Mouse (Mus musculus): ENCODE results near the gene Exoc4. TPM values are rescaled to one million over a fixed set of nuclear protein-coding genes. Genes with fewer than 3 reads are reported as not detected.

Gene Exoc4
- total and polyA plus RNA-seq, 3 experiments: 31.2 to 46.4 (median 41.9) TPM

- Histone ChIP-seq H3K27me3 (replicated peaks) (no peaks in the 10 kb centered on the region), H3K9me3 (replicated peaks; ENCODE audit: low read length) (no peaks in the 10 kb centered on the region), H3K27ac (ENCODE audit: insufficient read depth, low read depth) (no peak overlapping the region), H3K4me3 (replicated peaks in 1 of 3; ENCODE audit: low read depth in 2 of 3, low read length in 2 of 3, poor library complexity in 1 of 3) (no peak overlapping the region), H3K4me1 (ENCODE audit: control insufficient read depth in 1 of 2, insufficient read depth in 2 of 2) (no peaks in the 10 kb centered on the region; a peak in 1 of 4 replicates), H3K36me3 (replicated peaks in 1 of 2; ENCODE audit: control insufficient read depth in 1 of 2, insufficient read depth in 1 of 2, low read length in 1 of 2) (peaks cover 0 to 8% of the 10 kb centered on the region in 2 experiments), H3K79me2 (replicated peaks; ENCODE audit: control insufficient read depth, extremely low read depth, insufficient read depth, poor library complexity, severe bottlenecking) (no peaks in the 10 kb centered on the region), H3K9ac (ENCODE audit: insufficient read depth, low read depth) (no peak overlapping the region), H3K4me2 (ENCODE audit: insufficient read depth, low read depth, poor library complexity, severe bottlenecking) (no peak overlapping the region)
- in situ Hi-C loops (cut with MboI; ENCODE audit: low pct_ligation_motif_present, low pct_unique_long_range_greater_than_20kb, low sequenced_read_pairs) (no loop called here), dilution Hi-C loops (cut with MboI; ENCODE audit: extremely low pct_ligation_motif_present, extremely low pct_unique_long_range_greater_than_20kb, low sequenced_read_pairs) (no loop called here)
- DNase-seq (ENCODE audit: extremely low read depth): no peak
- TF ChIP-seq KAT2A (IDR thresholded peaks at IDR 0.05; ENCODE audit: insufficient replicate concordance, low read length) (no peak), POLR2AphosphoS2 (IDR thresholded peaks at IDR 0.05; ENCODE audit: low read depth, low read length) (no peak), SMC3 (IDR thresholded peaks at IDR 0.05; ENCODE audit: low read depth, low read length) (no peak), TCF12 (IDR thresholded peaks at IDR 0.05; ENCODE audit: low read depth, low read length) (no peak), USF2 (conservative IDR thresholded peaks at IDR 0.05; ENCODE audit: low read depth, low read length) (no peak)
Measured at GRCm38 (mm10) chr6:33690601-33691000, 441.7 kb downstream of the Exoc4 start.

GRCm38 (mm10) chr6:33696976-33697375, 448.1 kb downstream of the Exoc4 start:
- no peaks in the 10 kb centered on the region for H3K4me1 ChIP-seq (ENCODE audit: control insufficient read depth in 1 of 2, insufficient read depth in 2 of 2)
- no peak for DNase-seq (ENCODE audit: extremely low read depth)
- dilution Hi-C loops (cut with MboI; ENCODE audit: extremely low pct_ligation_motif_present, extremely low pct_unique_long_range_greater_than_20kb, low sequenced_read_pairs) (no loop called here), in situ Hi-C loops (cut with MboI; ENCODE audit: low pct_ligation_motif_present, low pct_unique_long_range_greater_than_20kb, low sequenced_read_pairs) (no loop called here)
- TF ChIP-seq ETS1 (conservative IDR thresholded peaks at IDR 0.05; ENCODE audit: low read depth, low read length): no peak
- no peak for TF ChIP-seq CHD1 (IDR thresholded peaks at IDR 0.05; ENCODE audit: low read depth, low read length)
- no peak for TF ChIP-seq POLR2A (IDR thresholded peaks at IDR 0.05; ENCODE audit: low read depth, low read length)
- TF ChIP-seq E2F4 (IDR thresholded peaks at IDR 0.05; ENCODE audit: insufficient replicate concordance, low read depth, low read length): no peak
- TF ChIP-seq TBP (conservative IDR thresholded peaks at IDR 0.05; ENCODE audit: low read depth, low read length): no peak
- TF ChIP-seq ZNF384 (IDR thresholded peaks at IDR 0.05; ENCODE audit: low read depth, low read length): no peak
- TF ChIP-seq MAFK (IDR thresholded peaks at IDR 0.05; ENCODE audit: insufficient replicate concordance, low read length): no peak
- no peak for TF ChIP-seq SMC3 (IDR thresholded peaks at IDR 0.05; ENCODE audit: low read depth, low read length)
- no peak for TF ChIP-seq UBTF (IDR thresholded peaks at IDR 0.05; ENCODE audit: low read depth, low read length)
- no peak for TF ChIP-seq USF1 (IDR thresholded peaks at IDR 0.05; ENCODE audit: low read depth, low read length)
- TF ChIP-seq BHLHE40 (IDR thresholded peaks at IDR 0.05; ENCODE audit: low read depth, low read length): no peak
- no peak for TF ChIP-seq NELFE (IDR thresholded peaks at IDR 0.05; ENCODE audit: low read depth, low read length)
- no peak for TF ChIP-seq ELF1 (IDR thresholded peaks at IDR 0.05; ENCODE audit: low read depth, low read length)
- no peak for TF ChIP-seq PAX5 (IDR thresholded peaks at IDR 0.05; ENCODE audit: low read length)
- TF ChIP-seq SIN3A (IDR thresholded peaks at IDR 0.05; ENCODE audit: low read length): no peak
- no peak for TF ChIP-seq EP300 (IDR thresholded peaks at IDR 0.05; ENCODE audit: low read length)
- TF ChIP-seq MEF2A (IDR thresholded peaks at IDR 0.05; ENCODE audit: borderline replicate concordance, low read depth, low read length): no peak
- H3K27ac ChIP-seq (ENCODE audit: insufficient read depth, low read depth): no peak overlapping the region
- H3K79me2 ChIP-seq (replicated peaks; ENCODE audit: control insufficient read depth, extremely low read depth, insufficient read depth, poor library complexity, severe bottlenecking): no peaks in the 10 kb centered on the region
- H3K27me3 ChIP-seq (replicated peaks): no peaks in the 10 kb centered on the region
- H3K9me3 ChIP-seq (replicated peaks; ENCODE audit: low read length): no peaks in the 10 kb centered on the region
- no peak overlapping the region for H3K4me2 ChIP-seq (ENCODE audit: insufficient read depth, low read depth, poor library complexity, severe bottlenecking)
- H3K9ac ChIP-seq (ENCODE audit: insufficient read depth, low read depth): no peak overlapping the region
- H3K4me3 ChIP-seq (replicated peaks in 1 of 3; ENCODE audit: low read depth in 2 of 3, low read length in 2 of 3, poor library complexity in 1 of 3): no peak overlapping the region
- no peaks in the 10 kb centered on the region for H3K36me3 ChIP-seq (replicated peaks in 1 of 2; ENCODE audit: control insufficient read depth in 1 of 2, insufficient read depth in 1 of 2, low read length in 1 of 2)
